Mouse (Mus musculus) stomach, embryonic 16.5 days (tissue): ENCODE results near the gene Ermard. TPM values are rescaled to one million over a fixed set of nuclear protein-coding genes. Genes with fewer than 3 reads are reported as not detected.

Experiments
- ATAC-seq: fragments of 200-750 bp; cut with Nextera tagmentation; 2 replicates; pipeline ENCODE4 v1.8.0; 2017; ENCODE audit warnings: moderate number of reproducible peaks, moderate TSS enrichment; ENCODE audit not compliant: insufficient read depth, low FRiP score
- H3K27ac ChIP-seq: fragments of 300-500 bp; sonication (generic); 2 replicates; pipeline ENCODE4 v1.5.1; 2014; ENCODE audit warnings: low read length
- H3K27me3 ChIP-seq: fragments of 300-500 bp; sonication (generic); 2 replicates; pipeline ENCODE4 v1.6.1; 2014; ENCODE audit warnings: low read length, control low read depth, mixed read lengths; ENCODE audit not compliant: control insufficient read depth, insufficient read depth
- H3K36me3 ChIP-seq: fragments of 300-500 bp; sonication (generic); 2 replicates; pipeline ENCODE4 v1.6.1; 2014; ENCODE audit warnings: low read length; ENCODE audit not compliant: control insufficient read depth, insufficient read depth
- H3K4me1 ChIP-seq: fragments of 300-500 bp; sonication (generic); 2 replicates; pipeline ENCODE4 v1.6.1; 2014; ENCODE audit warnings: low read length, control low read depth, mixed read lengths; ENCODE audit not compliant: control insufficient read depth, insufficient read depth
- H3K4me2 ChIP-seq: fragments of 300-500 bp; sonication (generic); 2 replicates; pipeline ENCODE4 v1.6.1; 2014; ENCODE audit warnings: low read depth, low read length, mixed read lengths
- H3K4me3 ChIP-seq: fragments of 300-500 bp; sonication (generic); replicated peaks from 2 replicates; pipeline ENCODE4 v1.5.1; 2014; ENCODE audit warnings: mild to moderate bottlenecking, low read length
- H3K9ac ChIP-seq: fragments of 300-500 bp; sonication (generic); 2 replicates; pipeline ENCODE4 v1.6.1; 2014; ENCODE audit warnings: low read length
- H3K9me3 ChIP-seq: fragments of 300-500 bp; sonication (generic); replicated peaks from 2 replicates; pipeline ENCODE4 v1.6.1; 2016; ENCODE audit warnings: low read length, control low read depth; ENCODE audit not compliant: control insufficient read depth
- WGBS: fragments of 180-500 bp; shearing (Covaris S2); extraction: QIAGEN DNeasy Blood & Tissue Kit; methylation state at CpG from one replicate; pipeline ENCODE4 v1.1.7; 2014; 5-methylcytosine and 5-hydroxymethylcytosine counted together
- polyA plus RNA-seq: library from polyadenylated mRNA; unstranded; fragments of >200 nt; fragmentation: Nextera tagmentation; extraction: Ambion mirVana; gene quantifications from 2 replicates; pipeline ENCODE4 v1.2.1, GENCODE M21; 2015

Ermard gene
- polyA plus RNA-seq, 1 experiment from 2014 or later = 72.4 TPM

- Histone ChIP-seq H3K9ac (no peak overlapping the region), H3K27me3 (no peaks in the 10 kb centered on the region), H3K4me1 (no peaks in the 10 kb centered on the region; the same call in 1 of the 2 replicates), H3K9me3 (no peaks in the 10 kb centered on the region), H3K4me2 (no peak overlapping the region), H3K36me3 (no peaks in the 10 kb centered on the region), H3K4me3 (no peak overlapping the region), H3K27ac (no peak overlapping the region)
- 76% methylated on average over 2 of the region's 2 CpGs for WGBS
- no peak for ATAC-seq
These were observed 31.2 kb downstream of the Ermard start for GRCm38 (mm10) chr17:15072211-15072610.

GRCm38 (mm10) chr17:15075033-15075432 is 34.0 kb downstream of the Ermard start:
- H3K9ac ChIP-seq = 0 out of 2 replicates have a peak overlapping the region, but pooled peaks have one; percentile 0
- no peaks in the 10 kb centered on the region for H3K9me3 ChIP-seq
- no peak overlapping the region for H3K4me3 ChIP-seq
- ATAC-seq = peak; percentile 77
- no peak overlapping the region for H3K4me2 ChIP-seq
- H3K4me1 ChIP-seq = no peaks in the 10 kb centered on the region; the same call in 1 of the 2 replicates
- H3K27ac ChIP-seq = peak overlapping the region; percentile 60; the same call in 1 of the 2 replicates
- no peaks in the 10 kb centered on the region for H3K36me3 ChIP-seq
- 63% methylated on average over 8 of the region's 8 CpGs for WGBS
- no peaks in the 10 kb centered on the region for H3K27me3 ChIP-seq

DNA sequence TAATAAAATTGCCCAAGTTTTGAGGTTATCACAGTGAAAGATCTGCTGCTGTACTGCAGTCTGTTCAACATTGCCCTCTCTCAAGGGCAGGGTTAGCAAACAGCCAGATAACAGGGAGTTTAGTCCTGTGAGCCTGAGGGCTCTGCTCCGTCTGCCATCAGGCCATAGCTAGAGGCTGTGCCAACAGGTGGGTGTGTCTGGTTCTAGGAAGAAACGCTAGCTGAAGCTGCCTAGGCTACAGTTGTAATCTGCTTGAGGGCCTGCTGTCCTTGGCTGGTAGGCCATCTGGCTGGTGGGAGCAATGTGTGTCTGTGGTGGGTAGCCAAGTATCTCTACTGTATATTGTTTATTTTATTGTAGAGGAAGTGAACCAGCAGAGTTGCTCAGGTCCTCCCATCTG is 36.5 kb downstream of the Ermard start:
- H3K27ac ChIP-seq = no peak overlapping the region
- WGBS = 30% methylated on average over 2 of the region's 2 CpGs
- no peak for ATAC-seq
- H3K4me2 ChIP-seq = no peak overlapping the region
- no peaks in the 10 kb centered on the region for H3K36me3 ChIP-seq
- no peak overlapping the region for H3K9ac ChIP-seq
- no peaks in the 10 kb centered on the region; the same call in 1 of the 2 replicates for H3K4me1 ChIP-seq
- H3K4me3 ChIP-seq = no peak overlapping the region
- H3K9me3 ChIP-seq = no peaks in the 10 kb centered on the region
- H3K27me3 ChIP-seq = no peaks in the 10 kb centered on the region

DNA sequence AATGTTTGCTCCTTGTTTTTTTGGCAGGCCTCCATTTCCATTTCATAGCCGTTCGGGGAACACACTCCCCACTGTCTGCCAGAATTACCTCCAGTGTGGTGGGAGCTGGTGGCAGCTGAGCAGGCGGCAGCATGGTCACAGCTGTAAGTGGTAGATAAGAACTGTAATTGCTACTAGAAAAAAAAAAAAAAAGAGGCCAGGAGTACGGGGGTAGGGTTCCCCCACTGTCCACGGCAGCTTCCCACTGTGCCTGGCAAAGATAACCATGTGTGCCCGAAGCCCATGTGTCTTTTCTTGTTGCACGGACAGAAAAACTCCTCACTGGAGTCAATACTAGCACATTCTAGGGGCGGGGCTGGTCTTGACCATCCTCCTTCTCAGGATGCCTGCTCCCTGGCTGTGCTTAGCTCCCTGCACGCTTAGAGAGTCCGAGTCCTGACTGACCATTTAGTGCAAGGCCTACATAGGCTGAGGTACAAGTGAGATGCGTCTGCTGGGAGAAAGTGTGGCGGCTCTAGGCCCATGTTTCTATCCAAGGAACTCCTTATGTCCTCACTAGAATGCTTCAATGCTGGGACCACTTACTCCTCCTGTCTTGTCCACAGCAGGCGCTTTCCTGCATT is 43.3 kb downstream of the Ermard start:
- ATAC-seq = no peak

DNA sequence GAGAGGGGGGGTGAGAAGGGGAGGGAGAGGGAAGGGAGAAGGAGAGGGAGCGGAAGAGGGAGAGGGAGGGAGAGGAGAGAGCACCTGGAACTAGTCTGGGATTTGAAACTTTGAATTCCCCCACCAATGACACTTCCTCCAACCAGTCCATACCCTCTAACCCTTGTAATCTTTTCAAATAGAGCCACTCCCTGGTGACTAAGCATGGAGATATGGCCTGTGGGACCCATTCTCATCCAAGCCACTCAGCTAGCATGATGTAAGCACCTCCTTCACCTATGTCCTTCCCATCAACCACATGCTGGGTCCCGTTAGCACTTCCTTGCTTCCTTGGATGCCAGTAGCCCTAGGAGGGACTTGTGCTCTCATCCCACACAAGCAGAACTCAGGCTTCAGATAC is 44.0 kb downstream of the Ermard start:
- ATAC-seq = peak; percentile 39; the same call in 1 of the 2 replicates
- 56% methylated on average over 2 of the region's 2 CpGs for WGBS
- no peaks in the 10 kb centered on the region for H3K9me3 ChIP-seq

More for the DNA sequence above, 43.3 kb downstream of the Ermard start:
- Histone ChIP-seq H3K27ac (no peak overlapping the region), H3K4me2 (no peak overlapping the region), H3K4me1 (peaks cover 9% of the 10 kb centered on the region; the same call in 1 of the 2 replicates), H3K27me3 (no peaks in the 10 kb centered on the region), H3K9ac (no peak overlapping the region), H3K9me3 (no peaks in the 10 kb centered on the region), H3K36me3 (no peaks in the 10 kb centered on the region), H3K4me3 (no peak overlapping the region)
- 55% methylated on average over 13 of the region's 13 CpGs for WGBS

DNA sequence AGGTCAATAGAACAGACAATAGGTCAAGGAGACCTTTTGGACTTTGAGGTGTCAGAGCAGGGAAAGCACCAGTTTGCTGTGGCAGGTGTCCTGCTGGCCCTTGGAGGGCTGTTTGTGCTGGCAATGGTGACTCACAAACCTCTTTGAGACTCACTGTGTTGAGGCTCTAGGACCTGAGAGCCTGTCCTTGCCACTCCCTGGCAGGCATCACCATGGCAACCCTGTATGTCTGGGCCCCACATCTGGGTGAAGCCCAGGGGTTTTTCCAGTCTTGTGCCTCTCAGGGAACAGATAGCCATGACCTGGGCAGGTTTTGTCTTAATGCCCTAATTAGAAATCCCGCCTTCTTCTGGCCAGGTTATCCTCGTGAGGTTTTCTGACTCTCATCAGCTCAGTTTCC is 47.2 kb downstream of the Ermard start:
- Histone ChIP-seq H3K27me3 (no peaks in the 10 kb centered on the region), H3K27ac (no peak overlapping the region), H3K4me3 (no peak overlapping the region), H3K9me3 (no peaks in the 10 kb centered on the region), H3K4me2 (no peak overlapping the region), H3K4me1 (peaks cover 9% of the 10 kb centered on the region; the same call in 1 of the 2 replicates), H3K36me3 (no peaks in the 10 kb centered on the region), H3K9ac (no peak overlapping the region)
- WGBS = 37% methylated on average over 2 of the region's 2 CpGs
- ATAC-seq = peak; percentile 62; the same call in 1 of the 2 replicates

More for the DNA sequence above, 44.0 kb downstream of the Ermard start:
- H3K27ac ChIP-seq = no peak overlapping the region
- no peak overlapping the region for H3K4me2 ChIP-seq
- H3K9ac ChIP-seq = no peak overlapping the region
- no peaks in the 10 kb centered on the region for H3K27me3 ChIP-seq
- no peaks in the 10 kb centered on the region for H3K36me3 ChIP-seq
- H3K4me1 ChIP-seq = peaks cover 9% of the 10 kb centered on the region; the same call in 1 of the 2 replicates
- H3K4me3 ChIP-seq = no peak overlapping the region

GRCm38 (mm10) chr17:15088591-15089001 is 47.6 kb downstream of the Ermard start:
- H3K9ac ChIP-seq = no peak overlapping the region
- no peak overlapping the region for H3K4me2 ChIP-seq
- H3K4me3 ChIP-seq = no peak overlapping the region
- peaks cover 9% of the 10 kb centered on the region; the same call in 1 of the 2 replicates for H3K4me1 ChIP-seq
- no peaks in the 10 kb centered on the region for H3K9me3 ChIP-seq
- no peaks in the 10 kb centered on the region for H3K27me3 ChIP-seq
- WGBS = 36% methylated on average over 8 of the region's 8 CpGs
- no peak for ATAC-seq
- no peak overlapping the region for H3K27ac ChIP-seq
- H3K36me3 ChIP-seq = no peaks in the 10 kb centered on the region

GRCm38 (mm10) chr17:15091739-15092138 is 50.7 kb downstream of the Ermard start:
- Histone ChIP-seq H3K4me3 (no peak overlapping the region), H3K9me3 (no peaks in the 10 kb centered on the region), H3K36me3 (no peaks in the 10 kb centered on the region), H3K9ac (no peak overlapping the region), H3K4me2 (no peak overlapping the region), H3K27ac (no peak overlapping the region), H3K27me3 (no peaks in the 10 kb centered on the region), H3K4me1 (peaks cover 9% of the 10 kb centered on the region; the same call in 1 of the 2 replicates)
- WGBS = 72% methylated on average over 3 of the region's 3 CpGs
- ATAC-seq = no peak

GRCm38 (mm10) chr17:15093523-15093922 is 52.5 kb downstream of the Ermard start:
- 25% methylated on average over 3 of the region's 3 CpGs for WGBS
- H3K4me1 ChIP-seq = 0 out of 2 replicates have a peak, but pooled peaks cover 3% of the 10 kb centered on the region
- no peak overlapping the region for H3K27ac ChIP-seq
- ATAC-seq = peak; percentile 47
- no peaks in the 10 kb centered on the region for H3K9me3 ChIP-seq
- no peak overlapping the region for H3K4me2 ChIP-seq
- H3K27me3 ChIP-seq = no peaks in the 10 kb centered on the region
- H3K36me3 ChIP-seq = no peaks in the 10 kb centered on the region
- H3K9ac ChIP-seq = no peak overlapping the region
- no peak overlapping the region for H3K4me3 ChIP-seq
